Mouse (Mus musculus): ENCODE data around the gene Akap9. TPM values are rescaled to one million over a fixed set of nuclear protein-coding genes. Genes with fewer than 3 reads are reported as not detected.

The Akap9 gene
- polyA plus RNA-seq, 1 experiment from 2014 or later = 327 TPM

- no peaks in the 10 kb centered on the region for H3K4me1 ChIP-seq
- peaks cover 89% of the 10 kb centered on the region for H3K36me3 ChIP-seq
- H3K27ac ChIP-seq (replicated peaks) = no peak overlapping the region
- H3K27me3 ChIP-seq (replicated peaks) = no peaks in the 10 kb centered on the region
- no peak overlapping the region for H3K4me3 ChIP-seq (replicated peaks)
- no peak for ATAC-seq (ENCODE audit: low FRiP score)
- no peak overlapping the region for H3K9ac ChIP-seq (replicated peaks)
- H3K4me2 ChIP-seq = no peak overlapping the region
- no peaks in the 10 kb centered on the region for H3K9me3 ChIP-seq (replicated peaks)
- WGBS = 94% methylated on average over 18 of the region's 18 CpGs
These were observed 138.7 kb downstream of the Akap9 start for GRCm38 (mm10) chr5:4066476-4067115.

GRCm38 (mm10) chr5:4067203-4067602 lies 139.3 kb downstream of the Akap9 start:
- Histone ChIP-seq H3K27ac (replicated peaks) (no peak overlapping the region), H3K9me3 (replicated peaks) (no peaks in the 10 kb centered on the region), H3K27me3 (replicated peaks) (no peaks in the 10 kb centered on the region), H3K4me2 (no peak overlapping the region), H3K9ac (replicated peaks) (no peak overlapping the region), H3K4me3 (replicated peaks) (no peak overlapping the region), H3K4me1 (no peaks in the 10 kb centered on the region), H3K36me3 (peaks cover 89% of the 10 kb centered on the region)
- WGBS = 89% methylated on average over 3 of the region's 3 CpGs
- no peak for ATAC-seq (ENCODE audit: low FRiP score)

DNA sequence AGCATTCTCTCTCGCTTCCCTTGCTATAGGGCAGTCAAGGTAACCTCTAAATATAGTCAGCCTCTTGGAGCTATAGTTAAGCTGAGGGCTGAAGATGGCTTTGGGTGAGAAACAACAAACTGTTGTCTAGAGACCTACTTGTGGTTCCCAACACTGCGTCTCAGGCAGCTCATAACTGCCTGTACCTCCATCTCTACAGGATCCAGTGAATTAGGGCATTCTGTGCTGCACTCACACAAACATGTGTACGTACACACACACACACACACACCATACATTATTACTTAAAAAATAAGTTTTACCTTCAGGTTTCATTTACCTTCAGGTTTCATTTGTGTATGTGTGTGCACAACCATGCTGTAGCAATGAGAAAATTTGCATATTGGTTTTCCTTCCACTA lies 151.2 kb downstream of the Akap9 start:
- Histone ChIP-seq H3K4me3 (replicated peaks) (no peak overlapping the region), H3K9me3 (replicated peaks) (no peaks in the 10 kb centered on the region), H3K4me2 (no peak overlapping the region), H3K36me3 (peaks cover 74% of the 10 kb centered on the region), H3K27me3 (replicated peaks) (no peaks in the 10 kb centered on the region), H3K9ac (replicated peaks) (no peak overlapping the region), H3K27ac (replicated peaks) (no peak overlapping the region), H3K4me1 (no peaks in the 10 kb centered on the region)
- 88% methylated on average over 3 of the region's 3 CpGs for WGBS
- no peak for ATAC-seq (ENCODE audit: low FRiP score)

DNA sequence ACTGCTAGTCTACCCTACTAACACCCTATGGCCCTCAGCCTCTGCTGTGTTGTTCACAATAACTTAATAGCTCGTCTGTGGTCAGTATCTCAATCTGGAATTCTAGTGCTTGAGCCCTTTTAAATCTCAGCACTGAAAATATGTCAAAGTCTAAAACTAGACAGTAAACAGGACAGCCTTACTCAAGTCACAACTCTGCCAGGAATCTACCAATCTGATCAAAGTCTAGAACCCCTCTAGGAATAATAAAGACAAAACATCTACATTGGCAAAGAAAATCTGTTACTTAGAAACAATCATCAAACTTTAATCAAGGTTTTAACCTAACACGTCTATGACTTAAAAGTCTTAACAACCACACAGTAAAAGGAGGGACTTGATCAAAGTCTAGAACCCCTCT lies 153.0 kb downstream of the Akap9 start:
- no peak overlapping the region for H3K27ac ChIP-seq (replicated peaks)
- no peak overlapping the region for H3K4me3 ChIP-seq (replicated peaks)
- H3K36me3 ChIP-seq = peaks cover 87% of the 10 kb centered on the region
- no peak overlapping the region for H3K4me2 ChIP-seq
- no peaks in the 10 kb centered on the region for H3K4me1 ChIP-seq
- WGBS = 84% methylated on average over 2 of the region's 2 CpGs
- no peak for ATAC-seq (ENCODE audit: low FRiP score)
- H3K27me3 ChIP-seq (replicated peaks) = no peaks in the 10 kb centered on the region
- H3K9ac ChIP-seq (replicated peaks) = no peak overlapping the region
- H3K9me3 ChIP-seq (replicated peaks) = no peaks in the 10 kb centered on the region

- Histone ChIP-seq H3K4me2 (no peak overlapping the region), H3K27ac (replicated peaks) (no peak overlapping the region), H3K27me3 (replicated peaks) (no peaks in the 10 kb centered on the region), H3K9ac (replicated peaks) (no peak overlapping the region), H3K4me3 (replicated peaks) (no peak overlapping the region), H3K9me3 (replicated peaks) (no peaks in the 10 kb centered on the region), H3K36me3 (peaks cover 85% of the 10 kb centered on the region), H3K4me1 (no peaks in the 10 kb centered on the region)
- ATAC-seq (ENCODE audit: low FRiP score) = no peak
- 89% methylated on average over 2 of the region's 2 CpGs for WGBS
These were observed 153.7 kb downstream of the Akap9 start for GRCm38 (mm10) chr5:4081513-4081912.

- ATAC-seq (ENCODE audit: low FRiP score) = no peak
These were observed 157.1 kb downstream of the Akap9 start for GRCm38 (mm10) chr5:4084948-4085347.

DNA sequence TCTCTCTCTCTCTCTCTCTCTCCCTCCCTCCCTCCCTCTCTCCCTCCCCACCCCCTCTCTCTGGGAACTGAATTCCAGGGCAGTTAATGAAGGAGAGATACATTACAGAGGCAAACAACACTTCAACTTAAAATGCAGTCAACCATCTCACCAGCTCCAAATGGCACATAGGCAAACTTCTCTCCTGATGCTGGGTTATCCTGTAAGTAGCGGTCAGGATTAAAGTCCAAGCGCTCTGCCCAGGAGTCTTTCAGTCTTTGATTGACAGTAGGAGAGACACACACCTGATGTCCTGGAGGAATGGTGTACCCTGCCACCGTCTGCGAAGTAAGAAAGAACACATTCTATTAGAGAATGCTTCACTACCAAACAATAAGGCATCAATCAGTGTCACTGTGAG lies 158.5 kb downstream of the Akap9 start:
- peaks cover 85% of the 10 kb centered on the region for H3K36me3 ChIP-seq
- H3K4me2 ChIP-seq = no peak overlapping the region
- H3K27me3 ChIP-seq (replicated peaks) = no peaks in the 10 kb centered on the region
- no peak overlapping the region for H3K27ac ChIP-seq (replicated peaks)
- WGBS = 81% methylated on average over 4 of the region's 4 CpGs
- no peak overlapping the region for H3K9ac ChIP-seq (replicated peaks)
- no peaks in the 10 kb centered on the region for H3K9me3 ChIP-seq (replicated peaks)
- peaks cover 2% of the 10 kb centered on the region; the same call in 1 of the 2 replicates for H3K4me1 ChIP-seq
- no peak for ATAC-seq (ENCODE audit: low FRiP score)
- no peak overlapping the region for H3K4me3 ChIP-seq (replicated peaks)

More at GRCm38 (mm10) chr5:4084948-4085347, 157.1 kb downstream of the Akap9 start:
- Histone ChIP-seq H3K9ac (replicated peaks) (no peak overlapping the region), H3K4me3 (replicated peaks) (no peak overlapping the region), H3K9me3 (replicated peaks) (no peaks in the 10 kb centered on the region), H3K4me2 (no peak overlapping the region), H3K27ac (replicated peaks) (no peak overlapping the region), H3K4me1 (peaks cover 2% of the 10 kb centered on the region; the same call in 1 of the 2 replicates), H3K36me3 (peaks cover 88% of the 10 kb centered on the region), H3K27me3 (replicated peaks) (no peaks in the 10 kb centered on the region)
- 95% methylated on average over 7 of the region's 7 CpGs for WGBS

- no peaks in the 10 kb centered on the region for H3K27me3 ChIP-seq (replicated peaks)
- 85% methylated on average over 5 of the region's 5 CpGs for WGBS
- H3K4me3 ChIP-seq (replicated peaks) = no peak overlapping the region
- H3K36me3 ChIP-seq = peaks cover 84% of the 10 kb centered on the region
- H3K27ac ChIP-seq (replicated peaks) = no peak overlapping the region
- ATAC-seq (ENCODE audit: low FRiP score) = no peak
- H3K4me2 ChIP-seq = no peak overlapping the region
- no peak overlapping the region for H3K9ac ChIP-seq (replicated peaks)
- H3K4me1 ChIP-seq = peaks cover 2% of the 10 kb centered on the region; the same call in 1 of the 2 replicates
- H3K9me3 ChIP-seq (replicated peaks) = no peaks in the 10 kb centered on the region
These were observed 160.3 kb downstream of the Akap9 start for GRCm38 (mm10) chr5:4088190-4088589.

DNA sequence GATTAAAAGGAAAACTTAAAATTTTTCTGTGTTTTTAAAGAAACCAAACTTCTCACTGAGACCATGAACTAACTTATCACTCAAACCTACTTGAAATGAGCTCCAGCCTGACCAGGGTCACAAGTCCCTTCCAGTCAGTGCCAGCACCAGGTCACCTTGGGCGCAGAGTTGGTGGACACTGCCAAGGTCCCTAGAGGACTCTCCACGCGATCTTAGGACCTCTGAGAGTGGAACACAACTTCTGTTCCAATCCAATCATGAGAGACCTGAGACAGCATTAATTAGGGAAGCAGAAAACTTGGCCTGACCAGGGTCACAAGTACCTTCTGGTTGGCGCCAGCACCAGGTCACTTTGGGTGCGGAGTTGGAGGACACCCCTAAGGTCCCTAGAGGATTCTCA lies 166.6 kb downstream of the Akap9 start:
- peaks cover 59% of the 10 kb centered on the region for H3K36me3 ChIP-seq
- H3K4me2 ChIP-seq = no peak overlapping the region
- ATAC-seq (ENCODE audit: low FRiP score) = no peak
- H3K27me3 ChIP-seq (replicated peaks) = no peaks in the 10 kb centered on the region
- no peaks in the 10 kb centered on the region for H3K9me3 ChIP-seq (replicated peaks)
- H3K9ac ChIP-seq (replicated peaks) = no peak overlapping the region
- WGBS = 96% methylated on average over 5 of the region's 5 CpGs
- no peak overlapping the region for H3K4me3 ChIP-seq (replicated peaks)
- no peaks in the 10 kb centered on the region for H3K4me1 ChIP-seq
- no peak overlapping the region for H3K27ac ChIP-seq (replicated peaks)

DNA sequence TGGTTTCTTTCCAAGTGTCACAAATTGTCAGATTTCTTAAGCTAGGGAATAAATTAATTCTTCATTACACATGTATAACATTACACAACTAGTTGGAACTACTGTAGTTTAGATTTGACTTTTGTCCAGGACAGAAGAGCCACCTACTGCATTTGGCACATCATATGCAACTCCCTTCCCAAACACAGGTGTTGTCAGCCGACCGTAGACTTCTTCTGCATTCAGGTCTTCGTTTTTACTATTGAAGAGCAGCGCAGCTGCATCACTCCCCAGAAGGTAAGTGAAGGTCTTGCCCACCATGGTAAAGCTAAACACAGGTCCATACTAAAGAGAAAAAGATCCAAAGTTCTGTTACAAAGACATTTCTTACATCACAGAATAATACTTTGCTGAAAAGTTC lies 173.2 kb downstream of the Akap9 start:
- Histone ChIP-seq H3K27me3 (replicated peaks) (no peaks in the 10 kb centered on the region), H3K36me3 (peaks cover 35% of the 10 kb centered on the region), H3K9ac (replicated peaks) (no peak overlapping the region), H3K4me3 (replicated peaks) (no peak overlapping the region), H3K9me3 (replicated peaks) (no peaks in the 10 kb centered on the region), H3K4me1 (peaks cover 28% of the 10 kb centered on the region), H3K27ac (replicated peaks) (no peak overlapping the region), H3K4me2 (no peak overlapping the region)
- no peak for ATAC-seq (ENCODE audit: low FRiP score)
- WGBS = 95% methylated on average over 4 of the region's 4 CpGs

DNA sequence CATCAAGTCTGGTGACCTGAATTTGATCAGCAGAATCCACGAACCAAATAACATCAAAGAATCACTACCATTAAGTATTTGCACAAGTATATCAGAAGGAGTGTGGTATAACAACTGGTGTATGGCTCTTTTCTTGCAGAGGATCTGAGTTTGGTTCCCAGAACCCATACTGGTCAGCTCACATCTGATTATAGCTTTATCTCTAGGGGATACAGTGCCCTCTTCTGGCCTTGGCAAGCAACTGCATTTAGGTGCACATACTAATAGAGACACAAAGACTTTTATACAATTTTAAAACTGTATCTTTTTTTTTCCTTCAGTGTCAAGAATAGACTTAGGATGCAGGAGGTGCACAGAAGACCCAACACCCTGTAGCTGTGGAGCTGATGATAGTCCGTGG lies 173.9 kb downstream of the Akap9 start:
- peaks cover 35% of the 10 kb centered on the region for H3K36me3 ChIP-seq
- H3K9ac ChIP-seq (replicated peaks) = no peak overlapping the region
- H3K27me3 ChIP-seq (replicated peaks) = no peaks in the 10 kb centered on the region
- 93% methylated on average over 2 of the region's 2 CpGs for WGBS
- no peak overlapping the region for H3K4me2 ChIP-seq
- H3K4me3 ChIP-seq (replicated peaks) = no peak overlapping the region
- no peaks in the 10 kb centered on the region for H3K9me3 ChIP-seq (replicated peaks)
- H3K27ac ChIP-seq (replicated peaks) = no peak overlapping the region
- H3K4me1 ChIP-seq = peaks cover 28% of the 10 kb centered on the region
- ATAC-seq (ENCODE audit: low FRiP score) = no peak

DNA sequence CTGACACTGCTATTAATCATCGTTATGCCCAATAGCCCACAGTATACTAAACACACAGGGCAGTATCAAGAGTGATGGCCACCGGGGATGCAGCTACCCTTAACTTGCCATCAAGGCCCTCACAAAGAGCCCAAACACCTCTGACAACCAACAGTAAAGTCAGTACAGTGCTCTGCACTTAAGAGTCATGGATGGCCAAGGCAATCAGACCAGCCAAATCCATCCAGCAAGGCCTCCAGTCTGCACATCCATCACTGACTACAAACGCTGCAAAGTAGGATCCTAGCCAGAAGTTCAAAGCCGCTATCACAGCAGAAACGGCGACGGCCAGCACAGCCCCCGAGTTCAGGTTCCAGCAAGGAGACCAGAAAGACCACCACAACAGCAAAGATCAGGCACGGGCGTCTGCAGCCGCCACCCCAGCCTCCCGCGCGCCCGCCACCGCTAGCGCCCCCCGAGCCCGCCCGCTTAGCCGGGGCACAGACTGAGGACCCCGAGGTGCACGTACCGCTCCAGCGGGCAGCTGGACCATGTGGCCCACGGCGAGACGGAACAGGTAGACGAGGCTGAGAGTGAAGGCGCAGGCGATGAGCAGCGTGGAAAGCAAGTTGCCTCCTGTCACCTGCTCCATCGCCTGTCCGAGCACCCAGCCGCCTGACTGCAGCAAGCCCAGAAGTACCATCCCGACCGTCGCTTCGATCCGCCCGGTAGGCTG lies 175.9 kb downstream of the Akap9 start:
- WGBS = under 1% methylated on average over 41 of the region's 41 CpGs
- H3K9me3 ChIP-seq (replicated peaks) = no peaks in the 10 kb centered on the region
- peak; percentile 69 for ATAC-seq (ENCODE audit: low FRiP score)
- peaks cover 30% of the 10 kb centered on the region for H3K36me3 ChIP-seq
- H3K9ac ChIP-seq (replicated peaks) = peak overlapping the region; percentile 91
- H3K27me3 ChIP-seq (replicated peaks) = no peaks in the 10 kb centered on the region
- H3K4me2 ChIP-seq = peak overlapping the region; percentile 56
- H3K4me3 ChIP-seq (replicated peaks) = peak overlapping the region; percentile 62
- H3K4me1 ChIP-seq = peaks cover 28% of the 10 kb centered on the region
- H3K27ac ChIP-seq (replicated peaks) = peak overlapping the region; percentile 100

Data from neural tube, embryonic 15.5 days (tissue).